Mouse (Mus musculus): ENCODE measurements around the gene Cactin.

Gene Cactin

DNA sequence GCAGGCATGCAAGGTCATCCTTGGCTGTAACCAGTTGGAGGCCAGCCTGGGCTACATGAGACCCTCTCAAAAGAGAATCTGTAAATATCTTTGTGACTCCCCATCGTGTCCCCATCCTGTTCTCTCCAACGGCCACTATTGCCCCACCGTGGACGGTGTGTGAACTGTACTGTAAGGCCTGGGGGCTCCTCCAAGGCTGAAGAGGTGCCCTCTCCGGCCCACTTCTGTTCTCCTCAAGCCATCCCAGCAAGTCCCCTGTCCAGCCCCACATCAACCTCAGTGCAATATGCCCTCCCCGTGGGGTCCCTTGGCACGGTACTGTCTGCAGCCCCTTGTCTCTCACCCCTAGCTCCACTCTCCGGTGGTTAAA lies 1.6 kb upstream of the Cactin start:
- DNase-seq (ENCODE audit: low spot score), result no peak

DNA sequence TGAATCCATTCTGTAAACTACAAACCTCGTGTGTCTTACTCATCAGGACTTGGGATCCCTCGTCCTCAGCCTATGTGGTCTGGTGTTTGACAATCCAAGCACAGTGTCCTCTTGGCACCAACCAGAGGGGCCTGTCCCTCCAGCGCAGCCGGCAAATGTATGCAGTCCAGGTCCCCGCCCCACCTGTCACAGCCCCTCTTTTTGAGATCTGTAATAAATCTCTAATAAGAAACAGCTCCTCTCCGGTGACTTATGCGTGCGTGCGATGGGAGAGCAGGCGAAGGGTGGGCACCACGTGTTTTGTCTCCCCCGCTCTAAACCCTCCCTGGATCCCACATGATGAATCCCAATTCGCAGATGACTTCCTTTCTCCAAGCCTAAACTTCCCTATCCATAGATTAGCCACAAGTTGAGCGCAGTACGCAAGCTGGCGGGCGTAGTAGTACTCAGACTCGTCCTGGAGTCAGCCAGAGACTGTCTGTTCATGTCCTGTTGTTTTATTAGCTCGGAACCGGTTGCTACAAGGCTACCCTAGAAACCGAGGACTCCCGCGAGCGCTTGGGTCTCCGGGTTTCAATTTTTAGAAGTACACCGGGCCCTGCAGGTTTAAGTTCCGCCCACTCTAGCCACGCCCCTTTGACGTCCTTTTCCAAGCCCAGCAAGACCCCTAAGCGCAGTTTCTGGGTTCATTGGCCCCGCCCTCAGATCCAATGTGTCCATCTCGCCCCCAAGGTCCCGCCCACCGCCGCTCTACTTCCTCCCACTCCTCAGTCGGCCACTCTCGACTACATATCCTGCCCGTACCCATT lies 958 bp upstream of the Cactin start:
- no peak for DNase-seq (ENCODE audit: low spot score)

DNA sequence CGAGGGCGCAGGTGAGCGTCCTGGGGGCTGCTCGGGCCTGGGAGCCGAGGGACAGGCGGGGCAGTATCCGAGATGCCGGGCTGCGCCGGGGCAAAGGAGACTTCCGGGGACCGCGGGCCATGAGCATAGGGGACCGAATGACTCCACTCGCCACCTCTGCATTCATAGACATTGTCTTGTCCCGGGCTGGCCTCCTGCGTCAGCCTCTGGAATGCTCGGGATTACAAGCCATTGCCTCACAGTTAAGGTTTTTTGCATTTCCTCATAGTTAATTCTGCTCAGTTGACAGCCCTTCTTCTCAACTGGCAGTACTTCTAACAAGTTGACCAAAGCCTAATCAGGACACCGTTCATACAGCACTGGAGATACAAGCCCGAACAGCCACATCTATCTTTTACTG lies 533 bp downstream of the Cactin start:
- DNase-seq (ENCODE audit: low spot score), result no peak

DNA sequence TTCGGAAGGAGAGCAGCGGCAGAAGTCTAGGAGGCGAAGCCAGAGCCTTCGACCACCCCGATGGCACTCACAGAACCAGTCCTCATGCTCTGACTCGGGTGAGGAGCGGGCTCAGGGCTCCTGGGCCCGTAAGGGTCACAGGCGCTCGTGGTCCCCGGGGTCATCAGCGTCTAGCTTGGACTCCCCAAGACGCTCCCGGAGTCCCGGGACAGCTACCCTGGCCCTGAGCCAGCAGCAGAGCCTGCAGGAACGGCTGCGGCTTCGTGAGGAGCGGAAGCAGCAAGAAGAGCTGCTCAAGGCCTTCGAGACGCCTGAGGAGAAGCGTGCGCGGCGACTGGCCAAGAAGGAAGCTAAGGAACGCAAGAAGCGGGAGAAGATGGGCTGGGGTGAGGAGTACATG lies 1.5 kb downstream of the Cactin start:
- no peak for DNase-seq (ENCODE audit: low spot score)

DNA sequence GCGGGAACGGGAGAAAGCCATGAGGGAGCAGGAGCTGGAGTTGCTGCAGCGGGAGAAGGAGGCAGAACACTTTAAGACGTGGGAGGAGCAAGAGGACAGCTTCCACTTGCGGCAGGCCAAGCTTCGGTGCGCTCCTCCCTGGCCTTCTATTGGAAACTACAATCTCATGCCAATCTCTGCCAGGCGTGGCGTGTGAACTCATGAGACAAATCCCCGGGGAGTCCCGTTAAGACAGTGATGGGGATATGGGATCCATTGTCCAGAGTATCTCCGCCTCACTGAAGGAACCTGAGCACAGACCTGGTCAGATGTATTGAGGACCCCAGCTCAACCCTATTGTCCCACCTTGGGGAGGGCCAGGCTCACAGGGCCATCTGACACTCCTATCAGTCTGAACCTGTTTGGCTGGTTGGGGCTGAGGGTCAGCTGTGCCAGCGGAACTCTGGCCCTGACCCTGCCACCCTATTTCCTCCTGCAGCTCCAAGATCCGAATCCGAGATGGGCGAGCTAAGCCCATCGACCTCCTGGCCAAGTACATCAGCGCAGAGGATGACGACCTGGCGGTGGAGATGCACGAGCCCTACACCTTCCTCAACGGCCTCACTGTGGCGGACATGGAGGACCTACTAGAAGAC lies 2.4 kb downstream of the Cactin start:
- DNase-seq (ENCODE audit: low spot score), result no peak

DNA sequence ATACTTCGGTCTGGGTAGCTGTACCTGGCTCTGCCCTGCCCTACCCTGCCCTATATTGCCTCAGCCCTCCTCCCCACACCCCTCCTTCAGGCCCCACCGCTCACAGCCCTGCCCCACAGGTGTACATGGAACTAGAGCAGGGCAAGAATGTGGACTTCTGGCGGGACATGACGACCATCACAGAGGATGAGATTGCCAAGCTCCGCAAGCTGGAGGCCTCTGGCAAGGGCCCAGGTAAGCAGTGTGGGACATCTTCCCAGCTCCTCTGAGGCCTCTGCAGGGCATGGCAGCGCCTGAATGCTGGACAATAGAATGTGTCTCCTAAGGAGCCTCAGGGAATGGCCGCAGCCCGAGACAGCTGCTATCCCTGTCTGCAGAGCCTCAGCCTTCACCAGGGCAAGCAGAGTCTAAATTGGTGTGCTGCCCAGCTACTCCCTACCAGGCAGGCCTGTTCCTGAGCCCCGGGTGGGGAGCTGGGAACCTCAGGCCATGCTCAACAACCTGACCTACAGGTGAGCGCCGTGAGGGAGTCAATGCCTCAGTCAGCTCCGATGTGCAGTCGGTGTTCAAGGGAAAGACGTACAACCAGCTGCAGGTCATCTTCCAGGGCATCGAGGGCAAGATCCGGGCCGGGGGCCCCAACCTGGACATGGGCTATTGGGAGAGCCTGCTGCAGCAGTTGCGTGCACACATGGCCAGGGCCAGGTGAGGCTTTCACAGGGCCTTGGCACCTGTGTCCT lies 3.1 kb downstream of the Cactin start:
- DNase-seq (ENCODE audit: low spot score), result no peak

DNA sequence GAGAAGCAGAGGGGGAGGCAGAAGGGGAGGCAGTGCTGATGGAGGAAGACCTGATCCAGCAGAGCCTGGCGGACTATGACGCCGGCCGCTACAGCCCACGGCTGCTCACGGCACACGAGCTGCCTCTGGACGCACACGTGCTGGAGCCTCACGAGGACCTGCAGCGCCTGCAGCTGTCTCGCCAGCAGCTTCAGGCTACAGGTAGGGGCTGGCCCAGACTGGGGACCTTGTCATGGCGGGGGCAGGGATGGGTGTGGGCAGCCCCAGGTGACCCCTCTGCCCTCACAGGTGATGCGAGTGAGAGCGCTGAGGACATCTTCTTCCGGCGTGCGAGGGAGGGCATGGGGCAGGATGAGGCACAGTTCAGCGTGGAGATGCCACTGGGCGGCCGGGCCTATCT lies 4.3 kb downstream of the Cactin start:
- DNase-seq (ENCODE audit: low spot score), result no peak

DNA sequence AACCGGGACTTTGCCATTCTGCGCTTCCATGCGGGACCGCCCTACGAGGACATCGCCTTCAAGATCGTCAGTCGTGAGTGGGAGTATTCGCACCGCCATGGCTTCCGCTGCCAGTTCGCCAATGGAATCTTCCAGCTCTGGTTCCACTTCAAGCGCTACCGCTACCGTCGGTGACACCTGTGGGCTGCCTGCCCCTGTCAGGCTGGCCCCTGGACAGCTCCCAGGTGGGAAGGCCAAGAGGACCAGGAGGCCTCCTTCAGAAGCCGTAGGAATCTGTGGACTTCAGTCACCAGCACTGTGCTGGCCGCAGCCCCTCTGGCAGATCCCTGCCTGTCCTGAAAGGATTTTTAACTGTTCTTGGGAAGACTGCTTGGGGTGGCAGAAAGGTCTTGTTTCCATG lies 4.9 kb downstream of the Cactin start:
- DNase-seq (ENCODE audit: low spot score), result no peak

DNA sequence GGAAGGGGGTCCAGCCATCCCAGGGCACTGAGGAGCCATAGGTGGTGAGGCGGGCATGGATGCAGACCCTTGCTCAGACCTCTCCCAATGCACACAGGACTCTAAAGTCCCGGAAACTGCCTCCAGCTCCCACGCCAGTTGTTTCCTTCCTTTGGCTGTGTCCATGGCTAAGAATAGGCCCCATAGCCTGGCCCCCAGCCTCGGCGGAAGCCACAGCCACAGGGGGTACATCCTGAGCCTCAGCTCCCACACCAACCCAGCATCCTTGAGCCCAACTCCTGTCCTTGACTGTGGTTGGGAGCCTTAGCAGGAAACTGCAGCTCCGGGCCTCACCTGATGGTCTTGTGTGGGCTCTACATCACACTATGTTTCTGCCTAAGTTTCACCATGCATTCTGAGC lies 6.0 kb downstream of the Cactin start:
- no peak for DNase-seq (ENCODE audit: low spot score)

DNA sequence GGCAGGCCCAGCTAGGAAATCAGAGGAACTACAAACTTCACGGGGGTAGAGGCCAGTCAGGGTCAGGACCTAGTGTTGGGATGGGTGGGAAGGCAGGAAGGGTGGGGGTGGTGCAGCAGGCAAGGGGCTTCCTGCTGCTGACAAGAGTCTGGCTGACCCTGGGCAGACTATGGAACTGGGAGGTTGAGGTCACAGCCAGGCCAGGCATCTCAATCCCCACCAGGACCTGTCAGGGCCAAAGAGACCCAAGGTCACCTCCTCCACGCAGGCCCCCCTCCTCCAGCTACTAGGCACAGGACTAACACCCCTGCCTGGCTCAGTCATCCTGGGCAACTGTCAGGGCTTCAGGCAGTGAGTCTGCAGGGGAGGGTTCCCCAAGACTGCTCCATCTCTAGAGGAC lies 7.1 kb downstream of the Cactin start:
- DNase-seq (ENCODE audit: low spot score), result no peak

DNA sequence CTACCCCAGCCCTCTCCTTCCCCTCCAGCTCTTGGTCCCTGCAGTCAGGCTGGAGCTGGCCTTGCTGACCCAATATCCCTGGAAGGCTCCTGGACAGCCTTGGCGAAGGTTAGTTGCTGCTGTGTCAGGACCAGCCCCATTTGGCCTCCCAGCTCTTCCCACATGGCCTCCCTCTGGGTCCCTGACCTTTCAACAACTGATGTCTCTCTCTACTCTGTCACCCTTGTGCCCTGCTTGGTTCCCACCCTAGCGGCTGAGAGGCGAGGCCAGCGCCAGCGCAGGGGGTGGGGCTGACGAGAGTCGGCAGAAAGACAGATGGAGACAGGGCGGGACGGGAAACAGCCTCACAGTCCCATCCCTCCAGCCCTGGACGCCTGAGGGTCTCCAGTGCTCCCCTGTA lies 7.5 kb downstream of the Cactin start, which contains the start of gene Tbxa2r:
Gene Tbxa2r (plus strand): TSS at position 346 of the 400 bp plus-strand sequence.
- DNase-seq (ENCODE audit: low spot score), result no peak

DNA sequence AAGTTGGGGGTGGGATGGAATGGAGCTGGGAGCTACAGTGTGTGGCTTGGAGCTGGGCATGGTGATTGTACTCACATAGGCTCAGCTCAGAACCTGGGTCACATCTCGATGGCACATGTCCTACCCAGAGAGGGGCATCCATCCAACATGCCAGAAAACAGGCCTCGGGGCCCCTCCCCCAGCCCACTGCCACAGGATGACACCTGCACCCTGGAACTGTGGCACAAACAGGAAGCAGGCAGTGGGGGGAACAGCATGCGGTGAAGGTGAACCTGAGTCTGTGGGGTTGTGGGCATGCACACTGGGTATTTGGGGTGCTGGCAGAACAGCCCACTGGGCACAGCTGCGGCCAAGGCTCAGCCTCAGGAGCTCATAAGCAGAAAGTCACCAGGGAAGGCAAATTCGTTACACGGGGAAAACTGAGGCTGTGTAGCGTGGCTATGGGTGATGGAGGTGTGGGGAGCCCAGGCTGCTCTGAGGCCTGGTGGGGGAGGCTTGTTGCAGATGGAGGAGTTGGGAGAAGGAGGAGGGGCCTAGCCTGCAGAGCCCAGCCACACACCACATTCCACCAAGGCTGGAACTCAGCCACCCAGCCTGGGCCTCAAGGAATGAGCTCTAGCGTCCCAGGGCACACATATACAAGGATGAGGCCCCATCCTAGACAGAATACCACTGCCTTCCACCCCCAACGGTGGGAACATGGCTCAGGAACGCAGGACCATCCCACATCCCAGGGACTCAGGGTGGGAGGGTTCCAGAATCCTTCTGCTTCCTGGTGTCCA lies 8.5 kb downstream of the Cactin start:
- DNase-seq (ENCODE audit: low spot score), result no peak

DNA sequence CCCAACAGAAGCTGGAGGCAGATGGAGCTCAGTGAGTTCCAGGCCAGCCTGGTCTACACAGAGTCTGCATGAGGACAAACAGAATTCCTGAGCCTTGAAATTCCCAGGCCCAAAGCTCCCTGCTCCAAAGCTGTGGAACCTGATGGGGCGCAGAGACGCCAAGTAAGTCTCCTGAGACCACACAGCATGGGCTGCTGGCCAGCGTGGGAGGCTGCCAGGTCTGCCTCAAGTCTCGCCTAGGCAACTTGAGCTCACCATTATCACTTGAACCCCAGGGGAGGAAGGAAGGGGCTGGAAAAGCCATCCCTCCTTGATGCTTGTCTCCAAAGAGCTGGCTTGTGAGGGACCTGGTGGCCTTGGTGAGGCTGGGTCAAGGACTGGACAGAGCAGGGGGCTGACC lies 9.1 kb downstream of the Cactin start:
- DNase-seq (ENCODE audit: low spot score), result no peak

DNA sequence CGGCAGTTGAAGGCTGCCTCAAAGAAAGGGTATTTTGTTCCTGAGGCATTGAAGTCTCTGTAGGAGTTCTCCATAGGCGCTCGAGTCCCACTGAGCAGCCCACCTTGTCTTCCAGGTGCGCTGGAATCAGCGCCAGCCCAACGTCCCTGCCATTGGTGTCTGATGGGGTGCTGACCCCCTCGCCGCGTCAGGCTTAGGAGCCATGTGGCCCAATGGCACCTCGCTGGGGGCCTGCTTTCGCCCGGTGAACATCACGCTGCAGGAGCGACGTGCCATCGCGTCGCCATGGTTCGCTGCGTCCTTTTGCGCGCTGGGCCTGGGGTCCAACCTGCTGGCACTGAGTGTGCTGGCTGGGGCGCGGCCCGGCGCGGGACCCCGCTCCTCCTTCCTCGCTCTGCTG lies 11.4 kb downstream of the Cactin start:
- DNase-seq (ENCODE audit: low spot score), result no peak

DNA sequence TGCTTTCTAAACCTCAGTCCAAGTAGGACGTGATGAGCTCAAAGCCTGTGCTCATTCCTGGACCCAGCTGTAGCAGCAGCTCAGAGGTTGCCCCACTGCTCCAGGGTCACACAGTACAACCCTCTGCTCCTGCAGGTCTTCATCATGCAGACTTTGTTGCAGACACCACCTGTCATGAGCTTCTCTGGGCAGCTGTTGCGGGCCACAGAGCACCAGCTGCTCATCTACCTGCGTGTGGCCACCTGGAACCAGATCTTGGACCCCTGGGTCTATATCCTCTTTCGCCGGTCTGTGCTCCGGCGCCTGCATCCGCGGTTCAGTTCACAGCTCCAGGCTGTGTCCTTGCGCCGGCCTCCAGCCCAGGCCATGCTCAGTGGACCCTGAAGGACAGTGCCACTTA lies 13.4 kb downstream of the Cactin start:
- DNase-seq (ENCODE audit: low spot score), result no peak

DNA sequence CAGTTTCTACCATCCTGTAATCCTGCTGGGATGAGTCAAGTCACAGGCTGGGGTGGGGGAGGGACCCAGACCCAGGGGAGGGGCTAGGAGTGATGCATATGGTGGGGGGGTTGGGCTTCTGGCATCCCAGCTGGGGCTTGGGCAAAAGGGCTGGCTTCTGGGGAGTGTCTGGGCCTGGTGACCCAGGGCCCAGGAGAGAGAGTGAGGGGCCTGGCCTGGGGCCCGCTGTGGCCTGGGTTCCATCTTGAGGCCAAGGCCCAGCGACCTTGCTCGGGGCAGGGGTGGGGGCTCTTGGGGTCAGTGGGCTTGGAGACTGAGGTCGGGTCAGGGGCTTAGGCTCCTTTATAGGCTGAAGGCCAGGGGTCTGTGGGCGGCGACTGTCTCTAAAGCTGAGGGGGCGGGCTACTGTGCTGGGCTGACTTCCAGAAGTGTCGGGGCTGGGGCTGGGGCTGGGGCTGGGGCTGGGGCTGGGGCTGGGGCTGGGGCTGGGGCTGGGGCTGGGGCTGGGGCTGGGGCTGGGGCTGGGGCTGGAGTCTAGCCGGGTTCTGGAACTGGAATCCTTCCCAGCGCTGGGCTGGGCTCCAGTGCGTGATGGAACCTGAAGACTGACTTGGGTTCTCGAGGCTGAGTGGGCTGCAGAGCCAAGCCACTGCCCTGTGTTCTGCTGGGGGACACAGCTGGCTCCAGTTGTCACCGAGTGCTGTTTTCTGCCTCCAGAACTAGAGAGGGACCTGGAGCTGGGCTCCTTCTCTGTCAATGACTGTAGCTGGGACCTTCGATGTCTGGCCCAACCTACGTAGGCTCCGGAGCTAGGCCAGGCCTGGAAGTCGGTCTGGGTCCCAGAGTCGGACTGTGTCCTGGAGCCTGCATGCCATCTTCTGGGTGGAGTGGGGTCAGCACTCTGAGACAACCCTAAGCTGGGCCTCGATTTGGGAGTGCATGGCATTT lies 14.8 kb downstream of the Cactin start:
- DNase-seq (ENCODE audit: low spot score), result no peak

DNA sequence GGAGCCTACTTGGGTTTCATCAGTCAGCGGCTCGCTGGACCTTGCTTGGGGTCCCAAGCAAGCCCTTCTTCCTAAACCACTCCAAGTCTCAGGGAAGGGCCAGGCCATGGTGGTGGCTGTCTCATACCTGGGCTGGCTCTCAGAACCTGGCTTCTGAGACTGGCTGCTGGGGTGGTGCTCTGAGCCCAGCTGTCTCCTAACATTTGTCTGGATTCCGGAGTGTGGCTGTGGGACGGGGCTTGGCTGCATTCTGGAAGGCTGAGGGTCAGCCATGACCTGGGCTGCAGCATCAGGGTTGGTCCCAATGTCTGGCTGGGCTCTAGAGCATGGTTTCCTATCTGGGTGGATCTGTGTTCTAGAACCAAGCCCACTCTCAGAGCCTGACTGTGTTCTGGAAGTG lies 15.7 kb downstream of the Cactin start:
- DNase-seq (ENCODE audit: low spot score), result no peak

DNA sequence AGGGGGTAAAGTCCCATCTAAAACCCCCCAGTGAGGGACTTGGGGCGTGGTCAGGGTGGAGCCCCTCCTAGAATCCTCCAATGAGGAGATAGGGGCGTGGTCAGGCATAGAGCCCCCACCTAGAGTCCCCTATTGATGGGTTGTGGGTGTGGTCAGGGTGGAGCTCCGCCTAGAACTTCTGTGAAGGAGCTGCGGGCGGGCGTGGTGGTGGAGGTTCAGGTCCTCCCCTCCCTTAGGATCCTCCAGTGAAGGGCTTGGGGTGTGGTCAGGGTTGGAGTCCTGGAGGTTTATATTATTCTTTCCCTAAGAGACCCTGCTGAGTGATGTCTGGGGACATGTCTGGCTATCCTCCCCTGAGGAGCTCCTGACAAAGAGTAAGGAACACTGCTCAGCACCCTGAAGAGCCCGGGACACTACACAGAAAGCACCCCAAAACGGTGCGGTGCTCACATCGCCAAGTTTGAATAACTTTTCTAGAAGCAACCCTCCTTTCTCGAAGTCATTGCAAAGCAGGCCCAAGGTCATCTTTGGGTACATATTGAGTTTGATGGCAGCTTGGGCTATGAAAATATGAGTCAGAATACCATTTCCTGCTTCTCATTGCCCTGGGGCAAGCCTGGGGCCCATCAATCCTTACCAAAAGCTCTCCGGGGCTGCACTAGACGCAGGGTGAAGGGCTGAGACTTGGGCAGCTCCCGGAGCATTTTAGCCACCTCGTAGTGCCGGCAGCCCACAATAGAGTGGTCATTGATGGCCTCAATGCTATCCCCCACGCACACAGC lies 19.8 kb downstream of the Cactin start:
- no peak for DNase-seq (ENCODE audit: low spot score)

DNA sequence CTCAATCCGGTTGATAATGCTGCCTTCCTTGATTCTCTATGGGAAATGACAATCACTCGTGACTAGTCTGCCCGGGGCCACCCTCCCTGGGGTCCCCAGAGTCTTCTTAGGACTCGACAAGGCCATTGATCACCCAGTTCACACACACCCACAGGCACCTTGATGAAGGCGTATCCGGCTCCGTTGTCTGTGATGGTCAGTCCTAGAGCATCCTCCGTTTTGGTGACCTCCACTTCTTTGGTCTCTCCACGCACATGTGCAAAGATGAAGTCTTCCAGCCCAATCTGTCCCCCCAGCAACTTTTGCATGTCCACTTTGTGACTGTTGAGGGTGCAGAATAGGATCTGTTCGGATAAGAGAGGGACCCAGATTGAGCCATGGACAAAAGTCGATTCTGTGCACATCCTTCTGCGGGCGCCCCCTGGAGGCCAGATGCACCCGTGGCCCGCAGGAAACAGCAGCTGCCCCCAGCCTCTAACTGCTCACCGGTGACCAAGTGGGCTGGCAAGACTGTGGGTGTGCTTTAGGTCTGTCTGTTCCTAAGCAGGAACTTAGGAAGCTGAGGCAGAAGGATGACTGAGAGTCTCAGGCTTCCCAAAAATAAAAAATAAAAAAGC lies 20.5 kb downstream of the Cactin start:
- DNase-seq (ENCODE audit: low spot score), result no peak
